Mouse (Mus musculus) testis, postnatal 10 days (tissue): ENCODE data around the gene Chrm1.
"Not testable (repeated sequence)": the region's sequence is repeated elsewhere in the genome, so short reads cannot be mapped to it uniquely, and the experiment has no call there.

Experiments
- DNase-seq: peaks from one replicate; pipeline ENCODE4 v3.0.0; 2021; ENCODE audit warnings: low spot score

Gene Chrm1

DNA sequence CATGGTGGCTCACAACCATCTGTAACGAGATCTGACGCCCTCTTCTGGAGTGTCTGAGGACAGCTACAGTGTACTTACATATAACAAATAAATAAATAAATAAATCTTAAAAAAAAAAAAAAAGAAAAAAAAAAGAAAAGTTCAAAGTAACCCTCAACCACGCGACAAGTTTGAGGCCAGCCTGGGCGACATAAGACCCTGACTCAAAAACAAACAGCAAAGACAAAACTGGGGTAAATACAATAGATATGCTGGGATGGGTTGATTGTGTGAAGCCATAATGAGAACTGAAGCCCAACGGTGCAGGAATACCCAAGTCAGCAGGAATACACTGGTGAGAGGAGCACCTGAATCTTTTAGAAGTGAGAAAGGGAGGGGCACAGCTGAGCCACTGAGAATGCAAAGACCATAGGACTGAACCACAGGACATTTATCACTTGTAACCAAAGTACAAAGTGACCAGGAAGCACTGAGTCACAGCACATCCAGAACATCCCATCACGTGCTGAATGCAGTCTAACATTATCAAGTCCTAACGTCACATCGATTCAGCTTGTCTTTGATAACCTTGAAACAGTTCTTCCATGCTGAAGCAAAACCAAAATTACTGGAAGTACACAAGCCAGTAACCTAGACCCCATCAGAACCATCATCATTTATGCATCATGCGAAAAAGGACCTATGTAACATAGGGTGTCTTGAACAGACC is 53.3 kb downstream of the Chrm1 start:
- no peak for DNase-seq

DNA sequence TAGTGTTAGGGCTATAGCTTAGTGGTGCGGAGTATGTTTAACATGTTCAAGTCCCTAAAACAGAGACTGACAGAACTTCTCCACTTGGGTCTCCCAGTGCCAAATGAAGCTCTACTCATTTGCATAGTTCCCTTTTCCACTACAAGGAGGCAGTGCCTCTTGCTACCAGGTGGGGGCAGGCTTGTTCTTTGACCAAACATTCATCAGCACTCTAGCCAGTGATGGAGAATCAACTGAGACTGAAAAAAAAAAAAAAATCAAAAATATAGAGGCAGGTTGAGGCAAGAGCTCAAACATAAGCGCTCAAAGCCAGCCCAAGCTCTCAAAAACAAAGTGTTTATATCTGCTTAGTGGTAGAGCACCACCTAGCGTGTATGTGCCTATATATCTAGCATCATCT is 54.8 kb downstream of the Chrm1 start:
- peak; percentile 66 for DNase-seq

DNA sequence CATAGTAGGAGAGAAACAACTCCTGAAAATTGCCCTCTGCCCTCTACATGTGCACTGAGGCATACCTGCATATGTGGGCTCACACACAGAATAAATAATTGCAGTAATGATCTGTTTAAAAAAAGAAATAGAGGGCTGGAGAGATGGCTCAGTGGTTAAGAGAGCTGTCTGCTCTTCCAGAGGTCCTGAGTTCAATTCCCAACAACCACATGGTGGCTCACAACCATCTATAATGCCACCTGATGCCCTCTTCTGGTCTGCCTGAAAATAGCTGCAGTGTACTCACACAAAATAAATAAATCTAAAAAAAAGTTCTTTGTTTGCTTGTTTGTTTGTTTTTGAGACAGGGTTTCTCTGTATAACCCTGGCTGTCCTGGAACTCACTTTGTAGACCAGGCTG is 55.4 kb downstream of the Chrm1 start:
- DNase-seq: not testable (repeated sequence)

DNA sequence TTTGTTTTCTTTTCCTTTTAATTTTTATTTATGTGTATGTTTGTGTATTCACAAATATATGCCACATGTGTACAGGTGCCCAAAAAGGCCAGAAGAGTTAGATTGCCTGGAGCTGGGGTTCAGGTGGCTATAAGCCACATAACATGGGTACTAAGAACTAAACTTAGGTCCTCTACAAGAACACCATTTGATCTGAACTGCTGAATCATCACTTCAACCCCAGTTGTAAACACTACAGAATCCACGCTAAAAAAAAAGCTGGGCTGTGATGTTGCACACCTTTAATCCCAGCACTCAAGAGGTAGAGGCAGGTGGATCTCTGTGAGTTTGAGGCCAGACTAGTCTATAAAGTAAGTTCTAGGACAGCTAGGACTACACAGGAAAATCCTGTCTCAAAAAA is 57.8 kb downstream of the Chrm1 start:
- no peak for DNase-seq

DNA sequence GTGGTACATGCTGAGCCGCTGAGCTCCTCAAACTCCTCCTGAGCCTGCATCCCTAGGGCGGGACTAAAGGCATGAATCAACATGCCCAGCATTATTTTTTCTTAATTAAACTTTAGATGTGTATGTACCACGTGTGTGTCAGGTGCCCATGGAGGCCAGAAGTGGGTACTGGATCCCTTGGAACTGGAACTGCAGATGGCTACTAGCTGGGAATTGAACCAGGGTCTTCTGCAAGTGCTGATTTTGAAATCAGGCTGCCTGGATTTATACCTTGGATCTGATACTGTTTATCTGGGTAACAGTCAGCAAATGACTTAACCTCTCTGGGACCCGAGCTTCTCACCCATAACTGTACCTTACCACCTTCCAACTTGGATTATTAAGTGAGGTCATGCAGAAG is 58.4 kb downstream of the Chrm1 start:
- no peak for DNase-seq

DNA sequence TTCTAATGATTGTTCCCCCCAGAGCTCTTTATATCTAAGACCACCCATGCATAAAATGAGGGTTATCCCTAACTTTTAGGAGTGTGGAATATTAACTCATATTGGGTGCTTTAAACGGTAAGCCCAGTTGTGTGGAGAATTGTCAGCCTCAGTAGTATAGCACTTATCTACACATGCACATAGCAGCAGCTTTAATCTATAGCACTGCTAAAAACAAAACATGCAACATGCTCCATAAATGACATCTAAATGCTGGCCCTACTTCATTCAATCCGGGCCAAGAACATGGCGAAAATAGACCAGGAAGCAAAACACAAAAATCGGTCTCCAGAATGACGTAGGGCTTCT is 58.9 kb downstream of the Chrm1 start:
- DNase-seq: no peak

DNA sequence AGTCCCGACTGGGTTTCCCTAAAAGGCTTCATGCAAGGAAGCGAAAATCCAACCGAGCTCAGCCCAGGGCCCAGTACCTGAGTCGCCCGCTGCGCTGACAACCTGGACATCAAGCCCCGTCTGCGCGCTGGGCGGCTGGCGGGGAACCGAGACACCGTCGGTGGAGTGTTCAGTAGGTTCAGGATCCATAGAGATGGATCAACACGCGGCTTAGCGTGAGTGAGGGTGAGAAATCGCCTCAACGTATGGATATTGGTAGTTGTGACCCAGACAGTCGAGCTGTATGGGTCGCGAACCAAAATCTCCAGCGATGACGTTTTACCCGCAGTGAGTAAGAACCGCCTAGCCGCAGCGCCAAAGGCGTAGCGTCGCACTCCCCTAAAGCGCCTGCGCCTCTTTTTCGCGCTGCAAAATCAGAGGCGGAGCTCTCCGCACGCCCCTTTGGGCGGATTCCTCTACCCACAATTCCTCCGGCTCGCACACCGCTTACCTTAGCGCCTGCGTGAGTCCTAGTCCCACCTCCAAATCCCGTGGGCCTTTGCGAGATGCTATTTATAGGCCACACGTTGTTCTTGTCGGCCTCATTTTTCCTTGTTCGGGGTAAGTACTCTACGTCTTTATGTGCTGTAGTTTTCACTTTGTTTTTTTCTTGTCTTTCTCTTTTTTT is 59.5 kb downstream of the Chrm1 start, which contains the start of gene Slc3a2:
TSS of gene Slc3a2 (minus strand) at position 463 of the 667 bp plus-strand sequence.
- DNase-seq: peak; percentile 92

DNA sequence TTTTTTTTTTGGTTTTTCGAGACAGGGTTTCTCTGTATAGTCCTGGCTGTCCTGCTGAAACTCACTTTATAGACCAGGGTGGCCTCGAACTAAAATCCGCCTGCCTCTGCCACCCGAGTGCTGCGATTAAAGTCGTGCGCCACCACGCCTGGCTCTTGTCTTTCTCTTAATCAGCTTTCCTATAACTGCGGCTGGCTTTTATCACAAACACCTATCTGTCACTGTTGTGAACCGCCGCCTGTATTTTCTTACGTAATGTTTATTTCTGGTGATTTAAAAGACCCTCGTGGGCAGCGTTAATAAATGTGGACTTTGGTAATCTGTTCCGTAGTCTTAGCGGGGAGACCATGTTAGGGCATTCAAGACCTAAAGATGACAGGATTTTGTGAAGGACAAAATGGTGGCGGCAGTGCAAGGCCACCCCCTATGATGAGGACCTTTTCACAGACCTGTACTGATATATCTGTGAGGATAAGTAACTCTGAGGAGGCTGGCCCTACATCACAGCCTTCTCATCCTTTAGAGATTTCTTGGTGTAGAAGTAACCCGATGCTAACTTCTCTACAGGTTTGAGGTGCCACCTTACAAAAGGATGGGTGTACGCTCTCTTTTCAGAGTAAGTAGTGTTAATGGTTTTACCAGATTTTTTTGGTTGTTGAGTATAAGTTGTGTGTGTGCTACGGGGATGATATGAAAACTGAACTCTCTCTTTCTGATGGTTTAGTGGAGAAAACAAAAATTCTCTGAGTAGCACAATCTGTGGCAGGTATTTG is 60.2 kb downstream of the Chrm1 start:
- DNase-seq: no peak

DNA sequence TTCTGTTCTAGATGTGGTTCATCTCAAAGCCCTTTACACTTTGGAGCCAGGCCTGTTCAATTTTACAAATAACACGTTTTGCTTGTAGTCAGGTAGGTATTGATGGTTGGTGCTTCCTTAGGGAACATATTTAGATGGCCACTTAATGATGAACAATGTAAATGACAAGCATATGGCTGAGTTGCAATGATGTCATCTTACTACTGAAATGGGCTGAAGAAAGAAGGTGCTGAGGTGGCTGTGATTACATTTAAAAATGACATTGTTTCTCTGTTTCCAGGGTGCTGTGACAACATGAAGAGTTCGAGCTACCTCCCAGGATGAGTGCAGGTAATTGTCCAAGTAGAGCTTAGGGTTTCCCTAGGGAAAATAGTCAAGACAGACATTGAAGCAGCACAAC is 60.8 kb downstream of the Chrm1 start:
- no peak for DNase-seq

DNA sequence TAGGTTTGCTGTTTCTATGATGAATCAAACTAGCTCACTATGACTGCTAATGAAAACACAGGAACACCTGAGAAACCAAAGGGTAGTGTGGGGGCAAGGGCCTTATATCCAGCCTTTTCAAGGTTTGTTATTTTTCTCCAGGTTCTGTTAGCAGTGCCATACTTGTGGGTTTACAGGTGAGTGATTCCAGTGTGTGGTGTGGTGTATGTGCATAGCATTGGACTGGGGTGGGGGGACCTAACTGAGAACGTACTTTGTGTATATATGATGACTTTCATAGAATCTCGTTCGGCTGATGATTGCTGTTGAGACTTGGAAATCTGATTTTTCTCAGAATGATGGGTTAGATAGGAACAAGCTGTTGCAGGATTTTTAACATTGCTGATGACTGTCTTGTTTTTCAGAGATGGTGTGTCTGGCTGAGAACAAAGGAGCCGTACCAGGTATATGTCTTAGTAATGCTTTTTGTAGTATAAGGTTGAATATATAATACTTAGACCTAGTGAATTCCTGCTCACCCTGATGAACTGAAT is 61.6 kb downstream of the Chrm1 start:
- DNase-seq: no peak

DNA sequence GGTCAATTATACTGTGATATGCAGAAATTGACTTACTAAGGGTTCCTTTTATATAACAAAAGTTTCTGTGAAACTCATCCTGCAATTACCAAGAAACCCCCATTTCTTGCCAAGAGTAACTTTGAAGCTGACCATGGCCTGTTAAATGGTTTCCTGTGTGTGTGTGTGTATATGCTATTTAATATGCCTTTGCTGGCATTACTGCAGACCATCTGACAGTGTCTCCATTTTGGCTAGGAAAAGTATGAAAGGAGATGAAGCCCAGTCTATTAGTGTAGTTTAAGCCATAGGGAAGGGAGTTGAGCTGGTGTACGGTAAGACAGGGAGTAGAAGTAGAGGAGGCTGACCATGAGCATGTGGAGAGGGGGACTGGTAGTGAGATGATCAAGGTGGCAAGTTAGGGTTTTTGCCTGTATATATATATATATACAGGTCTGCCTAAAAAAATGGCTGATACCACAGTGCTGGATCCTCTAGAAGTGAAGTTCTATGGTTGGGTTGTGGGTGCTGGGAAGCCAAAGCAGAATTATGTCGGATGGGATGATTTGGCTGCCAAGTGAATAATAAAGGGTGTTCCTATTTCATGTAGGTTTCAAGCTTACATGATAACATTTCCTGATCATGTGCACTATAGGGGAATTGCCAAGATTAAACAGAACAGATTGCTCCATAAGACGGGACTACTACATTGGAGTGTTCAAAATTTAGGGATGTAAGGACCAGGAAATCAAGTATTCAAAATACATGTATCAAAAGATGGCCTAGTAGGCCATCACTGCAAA is 63.2 kb downstream of the Chrm1 start:
- no peak for DNase-seq

DNA sequence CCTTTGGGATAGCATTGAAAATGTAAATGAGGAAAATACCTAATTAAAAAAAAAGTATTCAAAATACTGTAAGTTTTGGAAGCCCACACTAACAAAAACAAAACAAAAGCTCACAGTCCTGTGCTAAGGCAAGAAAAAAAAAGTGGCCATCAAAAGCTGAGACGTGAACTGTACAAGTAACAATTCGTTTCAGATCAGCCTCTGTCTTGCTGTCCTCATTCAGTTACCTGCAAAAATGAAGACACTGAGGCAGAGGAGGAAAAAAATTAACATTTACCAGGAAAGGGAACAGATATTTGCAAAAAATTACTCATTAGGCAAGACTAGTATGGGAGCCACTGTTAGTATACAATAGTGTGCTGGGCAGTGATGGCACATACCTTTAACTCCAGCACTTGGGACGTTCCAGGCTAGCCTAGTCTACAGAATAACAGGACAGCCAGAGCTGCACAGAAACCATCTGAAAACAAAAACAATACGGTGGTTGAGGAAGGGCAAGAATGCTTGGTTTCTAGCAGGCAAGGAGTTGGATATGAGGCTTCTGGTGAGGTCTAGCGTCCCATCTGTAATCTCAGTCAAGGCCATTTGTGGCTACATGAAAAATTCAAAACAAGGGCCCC is 64.0 kb downstream of the Chrm1 start:
- DNase-seq: no peak

DNA sequence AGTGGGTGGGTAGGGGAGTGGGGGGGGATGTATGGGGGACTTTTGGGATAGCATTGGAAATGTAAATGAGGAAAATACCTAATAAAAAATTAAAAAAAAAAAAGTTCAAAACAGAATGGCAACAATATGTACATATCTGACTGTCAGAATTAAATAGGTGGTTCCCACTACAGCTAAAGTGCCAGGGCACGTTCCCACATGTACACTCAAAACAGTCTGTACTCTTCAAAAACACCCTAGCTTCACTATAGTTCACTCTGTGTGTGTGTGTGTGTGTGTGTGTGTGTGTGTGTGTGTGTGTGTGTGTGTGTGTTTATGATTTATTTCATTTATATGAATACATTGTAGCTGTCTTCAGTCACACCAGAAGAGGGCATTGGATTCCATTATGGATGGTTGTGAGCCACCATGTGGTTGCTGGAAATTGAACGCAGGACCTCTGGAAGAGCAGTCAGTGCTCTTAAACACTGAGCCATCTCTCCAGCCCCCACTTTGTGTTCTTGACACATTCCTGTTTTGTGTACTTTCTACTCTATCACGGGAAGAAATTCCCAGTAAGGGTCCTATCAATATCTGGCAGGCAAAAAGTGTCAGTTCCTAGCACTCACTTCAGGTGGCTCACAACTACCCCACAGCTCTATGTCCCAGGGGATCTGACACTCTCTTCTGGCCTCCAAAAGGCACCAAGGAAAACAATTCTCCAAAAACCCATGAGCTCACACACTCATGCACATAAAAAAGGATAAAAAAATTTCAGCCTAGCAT is 64.9 kb downstream of the Chrm1 start:
- not testable (repeated sequence) for DNase-seq
